Mouse (Mus musculus): ENCODE measurements at regions not wholly inside any gene's neighbourhood (a gene's known extent, or its start where the extent isn't known, plus 50 kb on each side); places are given as distances from the start of the nearest gene placed in this dataset.

- dilution Hi-C loops (cut with MboI; ENCODE audit: extremely low pct_ligation_motif_present, extremely low pct_unique_long_range_greater_than_20kb, low sequenced_read_pairs) (no loop called here), in situ Hi-C loops (cut with MboI; ENCODE audit: low pct_ligation_motif_present, low pct_unique_long_range_greater_than_20kb, low sequenced_read_pairs) (no loop called here)
- Histone ChIP-seq H3K36me3 (replicated peaks in 1 of 2; ENCODE audit: control insufficient read depth in 1 of 2, insufficient read depth in 1 of 2, low read length in 1 of 2) (no peaks in the 10 kb centered on the region), H3K9me3 (replicated peaks; ENCODE audit: low read length) (no peaks in the 10 kb centered on the region), H3K9ac (ENCODE audit: insufficient read depth, low read depth) (no peak overlapping the region), H3K4me2 (ENCODE audit: insufficient read depth, low read depth, poor library complexity, severe bottlenecking) (no peak overlapping the region), H3K27me3 (replicated peaks) (no peaks in the 10 kb centered on the region), H3K79me2 (replicated peaks; ENCODE audit: control insufficient read depth, extremely low read depth, insufficient read depth, poor library complexity, severe bottlenecking) (no peaks in the 10 kb centered on the region), H3K4me3 (replicated peaks in 1 of 3; ENCODE audit: low read depth in 2 of 3, low read length in 2 of 3, poor library complexity in 1 of 3) (no peak overlapping the region), H3K27ac (ENCODE audit: insufficient read depth, low read depth) (no peak overlapping the region), H3K4me1 (ENCODE audit: control insufficient read depth in 1 of 2, insufficient read depth in 2 of 2) (no peaks in the 10 kb centered on the region)
- DNase-seq (ENCODE audit: extremely low read depth), result no peak
- no peak for TF ChIP-seq ZNF384 (IDR thresholded peaks at IDR 0.05; ENCODE audit: low read depth, low read length)
- TF ChIP-seq SMC3 (IDR thresholded peaks at IDR 0.05; ENCODE audit: low read depth, low read length), result no peak
- no peak for TF ChIP-seq IRF4 (IDR thresholded peaks at IDR 0.05; ENCODE audit: low read depth, low read length)
- no peak for TF ChIP-seq USF1 (IDR thresholded peaks at IDR 0.05; ENCODE audit: low read depth, low read length)
- no peak for TF ChIP-seq NRF1 (IDR thresholded peaks at IDR 0.05; ENCODE audit: low read depth, low read length)
Measured at GRCm38 (mm10) chr8:54330106-54330505, 199.3 kb upstream of the Asb5 start.

DNA sequence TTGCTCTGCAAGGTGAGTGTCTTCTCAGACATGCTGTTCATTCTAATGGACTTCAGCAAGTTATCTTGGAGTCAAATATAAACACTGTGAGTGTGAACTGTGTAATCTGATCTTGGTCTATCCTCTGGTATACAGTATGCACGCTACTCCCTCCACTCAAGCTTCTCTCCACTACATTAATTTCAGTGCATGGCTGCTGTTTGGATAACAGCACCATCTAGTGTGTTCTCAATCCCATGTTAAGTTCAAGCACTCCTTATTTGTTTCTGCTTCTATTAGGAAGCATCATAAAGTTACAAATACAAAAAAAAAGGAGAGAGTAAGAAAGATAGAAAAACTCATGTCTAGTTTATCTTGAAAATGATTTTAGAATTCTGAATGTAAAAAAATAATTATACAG, 197.5 kb upstream of the Asb5 start:
- no peak overlapping the region for H3K9ac ChIP-seq (ENCODE audit: insufficient read depth, low read depth)
- no peaks in the 10 kb centered on the region for H3K9me3 ChIP-seq (replicated peaks; ENCODE audit: low read length)
- H3K36me3 ChIP-seq (replicated peaks in 1 of 2; ENCODE audit: control insufficient read depth in 1 of 2, insufficient read depth in 1 of 2, low read length in 1 of 2), result no peaks in the 10 kb centered on the region
- no peak for DNase-seq (ENCODE audit: extremely low read depth)
- no peak overlapping the region for H3K27ac ChIP-seq (ENCODE audit: insufficient read depth, low read depth)
- no peaks in the 10 kb centered on the region for H3K79me2 ChIP-seq (replicated peaks; ENCODE audit: control insufficient read depth, extremely low read depth, insufficient read depth, poor library complexity, severe bottlenecking)
- H3K27me3 ChIP-seq (replicated peaks), result no peaks in the 10 kb centered on the region
- no peak overlapping the region for H3K4me2 ChIP-seq (ENCODE audit: insufficient read depth, low read depth, poor library complexity, severe bottlenecking)
- H3K4me1 ChIP-seq (ENCODE audit: control insufficient read depth in 1 of 2, insufficient read depth in 2 of 2), result no peaks in the 10 kb centered on the region
- in situ Hi-C loops (cut with MboI; ENCODE audit: low pct_ligation_motif_present, low pct_unique_long_range_greater_than_20kb, low sequenced_read_pairs) (no loop called here), dilution Hi-C loops (cut with MboI; ENCODE audit: extremely low pct_ligation_motif_present, extremely low pct_unique_long_range_greater_than_20kb, low sequenced_read_pairs) (no loop called here)
- TF ChIP-seq IRF4 (IDR thresholded peaks at IDR 0.05; ENCODE audit: low read depth, low read length) (no peak), MAFK (IDR thresholded peaks at IDR 0.05; ENCODE audit: insufficient replicate concordance, low read length) (no peak), BHLHE40 (IDR thresholded peaks at IDR 0.05; ENCODE audit: low read depth, low read length) (no peak), JUND (conservative IDR thresholded peaks at IDR 0.05; ENCODE audit: low read depth, low read length) (no peak), NRF1 (IDR thresholded peaks at IDR 0.05; ENCODE audit: low read depth, low read length) (no peak), MYC (IDR thresholded peaks at IDR 0.05; ENCODE audit: low read depth, low read length) (no peak), EP300 (IDR thresholded peaks at IDR 0.05; ENCODE audit: low read length) (no peak), TBP (conservative IDR thresholded peaks at IDR 0.05; ENCODE audit: low read depth, low read length) (no peak), GABPA (IDR thresholded peaks at IDR 0.05; ENCODE audit: insufficient replicate concordance, low read depth, low read length) (no peak), CHD2 (IDR thresholded peaks at IDR 0.05; ENCODE audit: low read length) (no peak), SIN3A (IDR thresholded peaks at IDR 0.05; ENCODE audit: low read length) (no peak), ETS1 (conservative IDR thresholded peaks at IDR 0.05; ENCODE audit: low read depth, low read length) (no peak), USF1 (IDR thresholded peaks at IDR 0.05; ENCODE audit: low read depth, low read length) (no peak), ZMIZ1 (IDR thresholded peaks at IDR 0.05; ENCODE audit: low read depth, low read length) (no peak), RAD21 (IDR thresholded peaks at IDR 0.05; ENCODE audit: low read depth, low read length) (no peak; the same call in none of the 2 replicates)
- no peak overlapping the region for H3K4me3 ChIP-seq (replicated peaks in 1 of 3; ENCODE audit: low read depth in 2 of 3, low read length in 2 of 3, poor library complexity in 1 of 3)
